Mouse (Mus musculus) heart, embryonic 12.5 days (tissue): ENCODE results near the gene Ugt3a2. TPM values are rescaled to one million over a fixed set of nuclear protein-coding genes. Genes with fewer than 3 reads are reported as not detected.

ENCODE experiments used
- ATAC-seq: fragments of 200-750 bp; cut with Nextera tagmentation; 2 replicates; pipeline ENCODE4 v1.8.0; 2017; ENCODE audit warnings: moderate TSS enrichment, moderate library complexity; ENCODE audit not compliant: insufficient number of reproducible peaks, low FRiP score
- H3K27ac ChIP-seq: fragments of 300-500 bp; sonication (generic); 2 replicates; pipeline ENCODE4 v1.5.1; 2016; ENCODE audit warnings: mild to moderate bottlenecking, moderate library complexity; ENCODE audit not compliant: poor library complexity, severe bottlenecking
- H3K27me3 ChIP-seq: fragments of 300-500 bp; sonication (generic); replicated peaks from 2 replicates; pipeline ENCODE4 v1.6.1; 2016; ENCODE audit warnings: mild to moderate bottlenecking, moderate library complexity
- H3K36me3 ChIP-seq: fragments of 300-500 bp; sonication (generic); 2 replicates; pipeline ENCODE4 v1.6.1; 2016; ENCODE audit warnings: mild to moderate bottlenecking, moderate library complexity
- H3K4me1 ChIP-seq: fragments of 300-500 bp; sonication (generic); replicated peaks from 2 replicates; pipeline ENCODE4 v1.6.1; 2016; ENCODE audit warnings: mild to moderate bottlenecking
- H3K4me2 ChIP-seq: fragments of 300-500 bp; sonication (generic); 2 replicates; pipeline ENCODE4 v1.6.1; 2016; ENCODE audit warnings: mild to moderate bottlenecking, moderate library complexity
- H3K4me3 ChIP-seq: fragments of 300-500 bp; sonication (generic); 2 replicates; pipeline ENCODE4 v1.5.1; 2016; ENCODE audit warnings: mild to moderate bottlenecking
- H3K9ac ChIP-seq: fragments of 300-500 bp; sonication (generic); 2 replicates; pipeline ENCODE4 v1.6.1; 2016; ENCODE audit warnings: mild to moderate bottlenecking, moderate library complexity
- H3K9me3 ChIP-seq: fragments of 300-500 bp; sonication (generic); replicated peaks from 2 replicates; pipeline ENCODE4 v1.6.1; 2016; ENCODE audit warnings: mild to moderate bottlenecking, moderate library complexity
- WGBS: fragments of 180-500 bp; shearing (Covaris S2); methylation state at CpG from one replicate; pipeline ENCODE4 v1.1.7; 2016; 5-methylcytosine and 5-hydroxymethylcytosine counted together
- polyA plus RNA-seq: library from polyadenylated mRNA; unstranded; fragments of >200 nt; fragmentation: Nextera tagmentation; extraction: Ambion mirVana; gene quantifications from 2 replicates; pipeline ENCODE4 v1.2.1, GENCODE M21; 2016

Gene Ugt3a2
- not detected in 2 replicates for polyA plus RNA-seq

DNA sequence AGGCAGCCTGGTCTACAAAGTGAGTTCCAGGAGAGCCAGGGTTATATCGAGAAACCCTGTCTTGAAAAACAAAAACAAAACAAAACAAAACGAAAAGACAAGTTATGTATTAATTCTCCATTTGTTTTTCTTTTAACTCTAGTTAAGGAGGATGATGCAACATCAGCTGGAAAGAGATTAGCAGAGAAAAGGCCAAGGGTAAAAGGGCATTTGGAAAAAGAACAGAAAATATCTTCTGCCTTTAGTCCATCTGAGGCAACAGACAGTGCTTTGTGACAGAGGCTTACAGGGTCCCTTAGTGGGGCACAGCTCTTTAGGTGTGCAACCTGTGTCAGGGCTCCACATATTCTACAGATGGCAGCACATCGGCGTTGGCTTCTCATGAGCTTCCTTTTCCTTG, at the start of gene Ugt3a2:
TSS of gene Ugt3a2 (plus strand) at position 210 of the 400 bp plus-strand sequence.
- no peaks in the 10 kb centered on the region for H3K9me3 ChIP-seq
- H3K27me3 ChIP-seq: no peaks in the 10 kb centered on the region
- H3K4me3 ChIP-seq: no peak within 1 kb of the TSS
- H3K4me2 ChIP-seq: no peak within 1 kb of the TSS
- WGBS: 77% methylated on average over 4 of the region's 4 CpGs
- H3K27ac ChIP-seq: no peak within 1 kb of the TSS
- ATAC-seq: no peak
- H3K36me3 ChIP-seq: no peaks in the 10 kb centered on the region
- no peaks in the 10 kb centered on the region for H3K4me1 ChIP-seq
- no peak within 1 kb of the TSS for H3K9ac ChIP-seq

DNA sequence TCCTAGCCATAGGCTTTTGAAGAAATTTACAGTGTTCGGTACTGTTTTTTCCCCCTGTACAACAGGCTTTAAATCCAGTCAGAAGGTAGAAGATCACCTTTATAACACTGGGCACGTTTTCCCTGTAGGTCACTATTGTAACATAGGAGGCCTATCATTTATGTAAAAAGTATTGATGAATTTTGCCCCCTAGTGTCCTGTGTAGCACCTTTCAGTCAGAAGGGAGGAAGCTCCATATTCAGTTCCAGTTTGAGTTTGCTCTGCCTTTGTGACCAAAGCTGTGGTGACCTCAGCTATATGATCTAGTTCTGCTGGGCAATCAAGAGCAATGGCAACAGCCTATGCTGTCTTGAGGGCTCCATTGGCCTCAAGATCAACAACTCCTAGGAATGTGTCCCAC, 45.7 kb upstream of the Ugt3a2 start:
- H3K9me3 ChIP-seq: no peaks in the 10 kb centered on the region
- H3K4me3 ChIP-seq: no peak overlapping the region
- no peaks in the 10 kb centered on the region for H3K27me3 ChIP-seq
- no peak overlapping the region for H3K27ac ChIP-seq
- no peak overlapping the region for H3K9ac ChIP-seq
- no peak overlapping the region for H3K4me2 ChIP-seq
- no peaks in the 10 kb centered on the region for H3K36me3 ChIP-seq
- H3K4me1 ChIP-seq: no peaks in the 10 kb centered on the region
- 54% methylated on average over 2 of the region's 2 CpGs for WGBS
- no peak for ATAC-seq

DNA sequence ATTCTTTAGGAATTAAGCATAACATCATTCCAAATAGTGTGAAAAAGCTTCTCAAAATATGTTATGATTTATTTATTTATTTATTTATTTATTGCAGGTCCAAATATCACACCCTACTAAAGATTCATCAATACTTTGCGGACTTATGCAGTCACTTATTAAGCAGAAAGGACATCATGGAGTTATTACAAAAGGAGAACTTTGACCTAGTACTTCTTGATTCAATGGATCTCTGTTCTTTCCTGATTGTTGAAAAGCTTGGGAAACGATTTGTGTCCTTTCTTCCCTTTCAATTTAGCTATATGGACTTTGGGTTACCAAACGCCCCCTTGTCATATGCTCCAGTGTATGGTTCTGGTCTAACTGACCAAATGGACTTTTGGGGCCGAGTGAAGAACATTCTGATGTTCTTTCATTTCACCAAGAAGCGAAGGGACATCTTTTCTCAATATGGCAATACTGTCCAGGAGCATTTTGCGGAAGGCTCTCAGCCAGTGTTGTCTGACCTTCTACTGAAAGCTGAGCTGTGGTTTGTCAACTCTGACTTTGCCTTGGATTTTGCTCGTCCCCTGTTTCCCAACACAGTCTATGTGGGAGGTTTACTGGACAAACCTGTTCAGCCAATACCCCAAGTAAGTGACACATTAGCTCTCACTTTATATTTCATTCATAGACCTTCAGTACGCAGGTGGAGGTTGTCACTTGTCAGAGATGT, 29.2 kb upstream of the Ugt3a2 start:
- Histone ChIP-seq H3K27ac (no peak overlapping the region), H3K36me3 (no peaks in the 10 kb centered on the region), H3K4me3 (no peak overlapping the region), H3K4me1 (no peaks in the 10 kb centered on the region), H3K4me2 (no peak overlapping the region), H3K9me3 (peaks cover 2% of the 10 kb centered on the region; the same call in 1 of the 2 replicates), H3K27me3 (no peaks in the 10 kb centered on the region), H3K9ac (no peak overlapping the region)
- ATAC-seq: no peak
- 75% methylated on average over 8 of the region's 8 CpGs for WGBS

DNA sequence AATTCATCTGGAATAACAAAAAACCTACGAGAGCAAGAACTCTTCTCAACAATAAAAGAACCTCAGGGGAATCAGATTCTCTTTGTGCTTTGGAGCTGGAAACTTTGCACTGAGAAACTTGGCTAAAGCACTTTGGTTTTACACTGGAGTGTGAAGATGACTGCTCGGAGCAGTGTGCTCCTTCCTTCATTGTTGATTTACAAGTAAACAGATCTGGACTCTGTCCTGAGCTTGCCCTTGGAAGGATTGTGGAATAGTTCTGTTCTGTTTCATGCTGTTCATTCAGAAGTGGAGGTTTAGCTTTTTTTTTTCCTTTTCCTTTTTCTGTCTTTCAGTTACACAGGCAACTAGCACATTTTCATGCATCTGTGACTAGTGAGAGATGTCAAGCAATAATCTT, 754 bp upstream of the Ugt3a2 start:
- H3K27me3 ChIP-seq: no peaks in the 10 kb centered on the region
- no peak overlapping the region for H3K4me2 ChIP-seq
- H3K27ac ChIP-seq: no peak overlapping the region
- no peaks in the 10 kb centered on the region for H3K4me1 ChIP-seq
- no peak for ATAC-seq
- 72% methylated on average over 2 of the region's 2 CpGs for WGBS
- H3K9ac ChIP-seq: no peak overlapping the region
- no peaks in the 10 kb centered on the region for H3K9me3 ChIP-seq
- H3K4me3 ChIP-seq: no peak overlapping the region
- no peaks in the 10 kb centered on the region for H3K36me3 ChIP-seq

DNA sequence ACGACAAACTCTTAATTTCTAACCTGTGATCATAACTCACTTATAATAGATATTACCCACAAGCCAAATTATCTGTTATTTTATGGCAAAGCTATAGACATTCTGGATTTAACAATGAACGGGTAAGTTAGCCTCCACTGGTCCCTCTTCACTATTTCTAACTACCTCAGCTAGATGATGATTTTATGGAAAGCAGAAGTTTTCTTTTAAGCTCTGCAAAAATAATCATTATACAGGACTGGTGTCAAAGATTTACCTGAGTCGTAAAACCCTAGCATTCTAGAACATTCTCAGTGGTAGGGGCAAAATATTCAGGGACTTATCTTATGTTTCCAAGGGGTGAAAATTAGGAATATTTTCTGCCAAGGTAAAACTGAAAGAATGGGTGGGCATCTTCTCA, 1.3 kb downstream of the Ugt3a2 start:
- Histone ChIP-seq H3K27ac (no peak overlapping the region), H3K4me1 (no peaks in the 10 kb centered on the region), H3K27me3 (no peaks in the 10 kb centered on the region), H3K9ac (no peak overlapping the region), H3K4me3 (no peak overlapping the region), H3K36me3 (no peaks in the 10 kb centered on the region), H3K9me3 (no peaks in the 10 kb centered on the region), H3K4me2 (no peak overlapping the region)
- no peak for ATAC-seq
- WGBS: 66% methylated on average over 3 of the region's 3 CpGs

DNA sequence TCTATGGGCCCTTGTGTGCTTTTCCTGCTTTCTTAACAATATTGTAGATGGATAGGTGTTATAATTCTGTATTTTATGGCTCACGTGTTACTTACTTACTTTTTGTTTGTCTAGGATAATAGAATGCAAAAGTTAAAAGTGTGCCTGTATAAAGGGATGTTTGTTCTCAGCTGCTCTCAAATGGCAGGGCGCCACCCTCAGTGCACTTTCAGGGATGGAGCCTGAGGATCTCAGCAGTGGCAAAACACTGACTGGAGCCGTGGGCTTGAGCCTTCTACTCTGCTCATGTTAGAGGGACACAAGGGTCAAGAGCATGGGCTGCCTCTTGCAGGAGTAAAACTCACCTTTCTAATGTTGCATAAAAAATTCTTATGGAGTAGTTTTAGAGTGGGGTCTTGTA, 1.7 kb downstream of the Ugt3a2 start:
- ATAC-seq: no peak
- no peaks in the 10 kb centered on the region for H3K4me1 ChIP-seq
- no peak overlapping the region for H3K4me2 ChIP-seq
- H3K27ac ChIP-seq: no peak overlapping the region
- no peaks in the 10 kb centered on the region for H3K9me3 ChIP-seq
- 62% methylated on average over 3 of the region's 3 CpGs for WGBS
- no peak overlapping the region for H3K4me3 ChIP-seq
- no peaks in the 10 kb centered on the region for H3K27me3 ChIP-seq
- H3K9ac ChIP-seq: no peak overlapping the region
- H3K36me3 ChIP-seq: no peaks in the 10 kb centered on the region

DNA sequence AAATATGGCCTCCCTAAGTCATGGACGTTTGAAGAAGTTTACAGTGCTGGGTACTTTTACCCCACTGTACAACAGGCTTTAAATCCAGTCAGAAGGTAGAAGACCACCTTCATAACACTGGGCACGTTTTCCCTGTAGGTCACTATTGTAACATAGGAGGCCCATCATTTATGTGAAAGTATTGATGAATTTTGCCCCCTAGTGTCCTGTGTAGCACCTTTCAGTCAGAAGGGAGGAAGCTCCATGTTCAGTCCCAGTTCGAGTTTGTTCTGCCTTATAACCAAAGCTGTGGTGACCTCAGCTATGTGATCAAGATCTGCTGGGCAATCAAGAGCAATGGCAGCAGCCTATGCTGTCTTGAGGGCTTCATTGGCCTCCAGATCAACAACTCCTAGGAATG, 13.4 kb downstream of the Ugt3a2 start:
- H3K4me1 ChIP-seq: no peaks in the 10 kb centered on the region
- H3K9ac ChIP-seq: no peak overlapping the region
- no peaks in the 10 kb centered on the region for H3K36me3 ChIP-seq
- no peaks in the 10 kb centered on the region for H3K27me3 ChIP-seq
- H3K4me3 ChIP-seq: no peak overlapping the region
- WGBS: 44% methylated on average over 3 of the region's 3 CpGs
- ATAC-seq: no peak
- H3K27ac ChIP-seq: no peak overlapping the region
- no peaks in the 10 kb centered on the region for H3K9me3 ChIP-seq
- no peak overlapping the region for H3K4me2 ChIP-seq

DNA sequence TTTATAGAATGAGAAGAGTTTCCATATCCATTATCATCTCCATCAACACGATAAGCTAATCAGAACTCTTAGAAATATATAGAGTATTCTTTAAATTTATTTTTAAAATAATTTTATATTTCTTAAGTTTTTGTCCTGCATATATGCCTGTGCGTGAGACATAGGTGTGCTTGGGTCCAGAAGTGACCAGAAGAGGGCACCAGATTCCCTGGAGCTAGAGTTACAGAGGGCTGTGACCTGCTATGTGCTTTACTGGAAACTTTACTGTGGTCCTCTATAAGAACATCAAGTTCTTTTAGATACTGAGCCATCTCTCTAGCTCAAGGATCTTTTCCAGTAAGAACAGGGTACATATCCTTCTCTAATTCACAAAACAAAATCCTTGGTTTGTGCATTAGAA, 27.5 kb downstream of the Ugt3a2 start:
- Histone ChIP-seq H3K36me3 (no peaks in the 10 kb centered on the region), H3K27ac (no peak overlapping the region), H3K27me3 (no peaks in the 10 kb centered on the region), H3K4me2 (no peak overlapping the region), H3K4me1 (no peaks in the 10 kb centered on the region), H3K4me3 (no peak overlapping the region), H3K9ac (no peak overlapping the region), H3K9me3 (no peaks in the 10 kb centered on the region)
- 59% methylated on average over 2 of the region's 2 CpGs for WGBS
- ATAC-seq: no peak

DNA sequence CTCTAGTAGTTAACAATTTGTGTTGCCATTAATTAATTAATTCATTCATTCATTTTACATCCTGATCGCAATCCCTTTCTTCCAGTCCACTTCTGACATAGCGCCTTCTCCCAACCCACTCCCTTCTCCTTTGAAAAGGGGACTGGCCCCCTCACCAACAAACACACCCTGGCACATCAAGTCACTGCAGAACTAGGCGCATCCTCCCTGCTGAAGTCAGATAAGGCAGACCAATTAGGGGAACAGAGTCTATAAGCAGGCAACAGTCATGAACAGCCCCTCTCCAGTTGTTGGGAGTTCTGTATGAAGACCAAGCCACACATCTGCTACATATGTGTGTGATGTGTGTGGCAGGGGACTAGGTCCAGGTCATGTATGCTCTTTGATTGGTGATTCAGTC, 33.4 kb downstream of the Ugt3a2 start:
- no peak for ATAC-seq
- no peaks in the 10 kb centered on the region for H3K36me3 ChIP-seq
- no peaks in the 10 kb centered on the region for H3K4me1 ChIP-seq
- H3K4me3 ChIP-seq: no peak overlapping the region
- no peaks in the 10 kb centered on the region for H3K9me3 ChIP-seq
- 80% methylated on average over 3 of the region's 3 CpGs for WGBS
- H3K27me3 ChIP-seq: no peaks in the 10 kb centered on the region
- no peak overlapping the region for H3K9ac ChIP-seq
- H3K4me2 ChIP-seq: no peak overlapping the region
- no peak overlapping the region for H3K27ac ChIP-seq

DNA sequence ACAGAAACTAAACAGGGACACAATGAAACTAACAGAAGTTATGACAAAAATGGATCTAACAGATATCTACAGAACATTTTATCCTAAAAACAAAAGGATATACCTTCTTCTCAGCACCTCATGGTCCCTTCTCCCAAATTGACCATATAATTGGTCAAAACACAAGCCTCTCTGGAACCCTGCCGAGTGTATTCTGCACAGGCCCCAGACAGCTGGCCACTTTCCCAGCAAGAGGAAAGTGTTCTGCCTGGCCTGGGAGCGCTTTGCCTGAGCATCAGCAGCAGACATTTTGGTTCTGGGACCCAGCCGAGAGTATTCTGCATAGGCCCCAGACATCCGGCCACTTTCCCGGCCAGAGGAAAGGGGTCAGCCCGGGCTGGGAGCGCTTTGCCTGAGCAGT, 40.9 kb downstream of the Ugt3a2 start:
- Histone ChIP-seq H3K36me3 (no peaks in the 10 kb centered on the region), H3K4me1 (no peaks in the 10 kb centered on the region), H3K27me3 (no peaks in the 10 kb centered on the region), H3K9ac (no peak overlapping the region), H3K9me3 (no peaks in the 10 kb centered on the region), H3K4me3 (no peak overlapping the region), H3K4me2 (no peak overlapping the region), H3K27ac (no peak overlapping the region)
- WGBS: 85% methylated on average over 7 of the region's 7 CpGs
- no peak for ATAC-seq

DNA sequence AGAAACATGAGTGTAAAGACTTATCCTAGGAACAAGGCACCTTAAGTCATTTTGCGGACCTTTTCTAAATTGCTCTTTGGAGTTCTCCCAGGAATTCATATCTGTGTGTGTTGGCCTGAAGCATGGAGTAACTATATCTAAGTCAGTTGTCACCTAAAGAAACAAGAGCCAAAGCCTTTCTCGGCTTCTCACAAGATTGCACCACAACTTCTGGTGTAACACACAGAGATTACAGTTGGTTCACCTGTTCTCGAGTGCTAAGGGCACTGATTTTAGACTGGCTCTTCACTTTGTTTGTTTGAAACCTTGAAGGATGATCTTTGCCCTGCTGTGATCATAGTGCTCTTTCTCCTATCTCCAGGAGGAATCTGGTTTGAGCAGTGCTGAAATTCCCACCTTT, 74.1 kb downstream of the Ugt3a2 start:
- H3K27ac ChIP-seq: no peak overlapping the region
- H3K9me3 ChIP-seq: no peaks in the 10 kb centered on the region
- 78% methylated on average over 3 of the region's 3 CpGs for WGBS
- no peak overlapping the region for H3K4me3 ChIP-seq
- no peak for ATAC-seq
- H3K36me3 ChIP-seq: no peaks in the 10 kb centered on the region
- no peaks in the 10 kb centered on the region for H3K27me3 ChIP-seq
- H3K9ac ChIP-seq: no peak overlapping the region
- no peaks in the 10 kb centered on the region for H3K4me1 ChIP-seq
- no peak overlapping the region for H3K4me2 ChIP-seq
